Mouse (Mus musculus) hindbrain, postnatal 0 days (tissue): ENCODE results near the gene Dapk2. TPM values are rescaled to one million over a fixed set of nuclear protein-coding genes. Genes with fewer than 3 reads are reported as not detected.
A peak's percentile ranks its signal among the peaks of the same experiment; 100 is the strongest.

Source experiments
- ATAC-seq: fragments of 200-750 bp; cut with Nextera tagmentation; 2 replicates; pipeline ENCODE4 v1.8.0; 2017; ENCODE audit warnings: mild to moderate bottlenecking, moderate TSS enrichment, moderate library complexity
- DNase-seq: peaks from one replicate; pipeline ENCODE4 v3.0.0-alpha.2; 2015; ENCODE audit warnings: low spot score
- H3K27ac ChIP-seq: fragments of 300-500 bp; sonication (generic); 2 replicates; pipeline ENCODE4 v1.5.1; 2014; ENCODE audit warnings: mild to moderate bottlenecking
- H3K27me3 ChIP-seq: fragments of 300-500 bp; sonication (generic); 2 replicates; pipeline ENCODE4 v1.6.1; 2014; ENCODE audit warnings: low read length, mixed read lengths; ENCODE audit not compliant: insufficient read depth
- H3K36me3 ChIP-seq: fragments of 300-500 bp; sonication (generic); 2 replicates; pipeline ENCODE4 v1.6.1; 2014; ENCODE audit warnings: low read length, mixed read lengths; ENCODE audit not compliant: insufficient read depth
- H3K4me1 ChIP-seq: fragments of 300-500 bp; sonication (generic); 2 replicates; pipeline ENCODE4 v1.6.1; 2014; ENCODE audit warnings: antibody characterized with exemption, low read length, mixed read lengths; ENCODE audit not compliant: insufficient read depth
- H3K4me2 ChIP-seq: fragments of 300-500 bp; sonication (generic); 2 replicates; pipeline ENCODE4 v1.6.1; 2014; ENCODE audit warnings: low read depth, mild to moderate bottlenecking, low read length, moderate library complexity, mixed read lengths
- H3K4me3 ChIP-seq: fragments of 300-500 bp; sonication (generic); 2 replicates; pipeline ENCODE4 v1.5.1; 2014; ENCODE audit warnings: low read length
- H3K9ac ChIP-seq: fragments of 300-500 bp; sonication (generic); replicated peaks from 2 replicates; pipeline ENCODE4 v1.6.1; 2014; ENCODE audit warnings: mild to moderate bottlenecking, low read length, moderate library complexity, mixed read lengths
- H3K9me3 ChIP-seq: fragments of 300-500 bp; sonication (generic); 2 replicates; pipeline ENCODE4 v1.6.1; 2016; ENCODE audit warnings: low read length, mixed read lengths
- CTCF ChIP-seq: IDR thresholded peaks from 2 replicates; pipeline ENCODE4 v1.5.1; 2016; ENCODE audit warnings: antibody characterized with exemption, control low read depth, low read depth
- WGBS: fragments of 180-500 bp; shearing (Covaris S2); extraction: QIAGEN DNeasy Blood & Tissue Kit; methylation state at CpG from one replicate; pipeline ENCODE4 v1.1.7; 2014; 5-methylcytosine and 5-hydroxymethylcytosine counted together
- polyA plus RNA-seq: library from polyadenylated mRNA; unstranded; fragments of >200 nt; fragmentation: Nextera tagmentation; extraction: Ambion mirVana; gene quantifications from 2 replicates; pipeline ENCODE4 v1.2.1, GENCODE M21; 2015
- total RNA-seq: library from RNA; depleted of rRNA; stranded (reverse); fragments of >200 nt; gene quantifications from 2 replicates; pipeline ENCODE4 v1.2.3, GENCODE M21; 2014

Dapk2 gene
- total and polyA plus RNA-seq, 2 experiments from 2014 or later = 0.21 to 0.55 TPM

DNA sequence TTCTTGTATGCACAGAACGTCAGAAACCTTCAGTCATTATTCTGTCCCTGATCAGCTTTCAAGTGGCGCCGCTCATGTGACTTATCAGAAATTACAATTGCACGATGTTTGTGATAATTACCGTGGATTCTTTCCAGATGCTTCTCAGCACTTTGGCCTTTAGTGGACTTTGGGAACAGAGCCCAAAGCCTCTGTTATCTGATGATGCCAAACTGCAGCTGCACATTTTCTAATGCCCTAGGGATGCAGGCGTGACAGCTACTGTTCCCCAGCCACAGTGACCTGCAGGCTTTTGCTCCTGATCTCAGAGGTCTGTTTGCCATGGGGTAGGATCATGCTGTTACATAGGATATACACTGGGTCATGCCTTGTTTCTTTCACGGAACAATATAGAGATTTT, 127.9 kb downstream of the Dapk2 start:
- no peak overlapping the region for H3K4me2 ChIP-seq
- H3K9me3 ChIP-seq = no peaks in the 10 kb centered on the region
- TF ChIP-seq CTCF = no peak
- H3K36me3 ChIP-seq = no peaks in the 10 kb centered on the region
- H3K9ac ChIP-seq = no peak overlapping the region
- no peaks in the 10 kb centered on the region for H3K4me1 ChIP-seq
- H3K27me3 ChIP-seq = no peaks in the 10 kb centered on the region
- 44% methylated on average over 7 of the region's 7 CpGs for WGBS
- H3K4me3 ChIP-seq = no peak overlapping the region
- H3K27ac ChIP-seq = no peak overlapping the region
- DNase-seq (no peak), ATAC-seq (no peak)

GRCm38 (mm10) chr9:66290727-66291126, 132.7 kb downstream of the Dapk2 start:
- H3K27ac ChIP-seq = no peak overlapping the region
- no peaks in the 10 kb centered on the region for H3K9me3 ChIP-seq
- no peak overlapping the region for H3K9ac ChIP-seq
- WGBS = 82% methylated on average over 2 of the region's 2 CpGs
- DNase-seq = no peak
- no peak overlapping the region for H3K4me3 ChIP-seq
- no peak overlapping the region for H3K4me2 ChIP-seq
- no peak for TF ChIP-seq CTCF
- no peaks in the 10 kb centered on the region for H3K27me3 ChIP-seq
- H3K4me1 ChIP-seq = no peaks in the 10 kb centered on the region
- ATAC-seq = no peak
- H3K36me3 ChIP-seq = no peaks in the 10 kb centered on the region

GRCm38 (mm10) chr9:66293319-66293718, 135.3 kb downstream of the Dapk2 start:
- no peaks in the 10 kb centered on the region for H3K4me1 ChIP-seq
- 97% methylated on average over 2 of the region's 2 CpGs for WGBS
- ATAC-seq = no peak
- no peaks in the 10 kb centered on the region for H3K36me3 ChIP-seq
- H3K27me3 ChIP-seq = no peaks in the 10 kb centered on the region
- H3K9me3 ChIP-seq = no peaks in the 10 kb centered on the region
- TF ChIP-seq CTCF = no peak
- H3K4me3 ChIP-seq = no peak overlapping the region
- DNase-seq = no peak
- no peak overlapping the region for H3K4me2 ChIP-seq
- H3K27ac ChIP-seq = no peak overlapping the region
- no peak overlapping the region for H3K9ac ChIP-seq

- ATAC-seq (no peak), DNase-seq (no peak)
- no peak for TF ChIP-seq CTCF
- no peaks in the 10 kb centered on the region for H3K36me3 ChIP-seq
- no peaks in the 10 kb centered on the region for H3K27me3 ChIP-seq
- no peak overlapping the region for H3K4me3 ChIP-seq
- WGBS = 100% methylated on average over 1 of the region's 1 CpGs
- no peaks in the 10 kb centered on the region for H3K4me1 ChIP-seq
- H3K9ac ChIP-seq = no peak overlapping the region
- H3K9me3 ChIP-seq = no peaks in the 10 kb centered on the region
- H3K27ac ChIP-seq = no peak overlapping the region
- no peak overlapping the region for H3K4me2 ChIP-seq
Measured at GRCm38 (mm10) chr9:66294227-66294626, 136.2 kb downstream of the Dapk2 start.

- WGBS = 0% methylated on average over 3 of the region's 3 CpGs
- H3K27me3 ChIP-seq = no peaks in the 10 kb centered on the region
- no peak overlapping the region for H3K4me3 ChIP-seq
- no peak overlapping the region for H3K27ac ChIP-seq
- no peaks in the 10 kb centered on the region for H3K4me1 ChIP-seq
- H3K9me3 ChIP-seq = no peaks in the 10 kb centered on the region
- ATAC-seq (no peak), DNase-seq (peak; percentile 30)
- no peaks in the 10 kb centered on the region for H3K36me3 ChIP-seq
- no peak overlapping the region for H3K4me2 ChIP-seq
- TF ChIP-seq CTCF = no peak
- no peak overlapping the region for H3K9ac ChIP-seq
Measured at GRCm38 (mm10) chr9:66294980-66295410, 137.0 kb downstream of the Dapk2 start.

DNA sequence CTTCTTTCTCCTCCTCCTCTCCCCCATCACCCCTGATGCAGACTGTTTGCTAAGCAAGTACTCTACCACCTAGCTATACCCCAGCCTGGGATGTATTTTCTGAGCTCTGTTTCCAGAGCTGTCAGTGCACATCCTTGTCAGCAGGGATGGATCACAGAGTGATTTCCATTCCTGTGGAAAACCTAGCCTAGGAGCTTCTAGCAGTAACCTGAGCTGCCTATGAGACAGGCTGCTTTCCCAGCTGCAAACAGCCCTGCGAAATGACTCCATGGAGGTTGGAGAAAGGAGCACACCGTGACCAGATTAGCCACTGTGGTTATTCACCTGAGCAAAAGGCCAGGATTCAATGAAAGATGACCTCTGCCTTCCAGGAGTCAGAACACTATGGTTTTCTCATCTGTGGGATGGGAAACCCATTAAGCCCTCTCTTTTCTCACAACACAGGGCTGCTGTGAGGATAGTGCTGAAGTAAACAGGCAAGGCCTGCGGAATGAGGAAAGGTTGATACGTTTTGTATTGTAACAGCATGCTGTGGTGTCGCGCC, 137.6 kb downstream of the Dapk2 start:
- H3K27me3 ChIP-seq = no peaks in the 10 kb centered on the region
- ATAC-seq (no peak), DNase-seq (no peak)
- no peak overlapping the region for H3K4me2 ChIP-seq
- 75% methylated on average over 6 of the region's 6 CpGs for WGBS
- H3K9me3 ChIP-seq = no peaks in the 10 kb centered on the region
- no peak overlapping the region for H3K4me3 ChIP-seq
- no peak overlapping the region for H3K27ac ChIP-seq
- H3K36me3 ChIP-seq = no peaks in the 10 kb centered on the region
- H3K9ac ChIP-seq = no peak overlapping the region
- H3K4me1 ChIP-seq = no peaks in the 10 kb centered on the region
- no peak for TF ChIP-seq CTCF

DNA sequence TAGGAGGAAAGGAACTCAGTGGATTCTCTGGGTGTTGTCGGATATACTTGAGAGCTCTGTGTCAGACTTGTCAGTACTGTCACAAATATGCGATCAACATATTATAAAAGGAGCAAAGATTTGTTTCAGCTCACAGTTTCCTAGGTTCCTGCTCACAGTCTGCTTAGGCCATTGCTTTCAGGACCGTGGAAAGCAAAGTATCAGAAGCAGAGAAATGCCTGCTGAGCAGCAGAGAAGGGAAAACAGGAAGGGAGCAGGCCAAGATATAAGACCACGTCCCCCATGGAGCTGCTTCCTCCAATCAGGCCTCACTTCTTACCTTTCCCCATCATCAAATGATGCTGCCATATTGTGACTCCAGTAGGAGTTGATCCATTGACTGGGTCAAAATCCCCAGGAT, 140.8 kb downstream of the Dapk2 start:
- H3K4me2 ChIP-seq = no peak overlapping the region
- TF ChIP-seq CTCF = no peak
- no peaks in the 10 kb centered on the region for H3K36me3 ChIP-seq
- DNase-seq = no peak
- no peak overlapping the region for H3K4me3 ChIP-seq
- 85% methylated on average over 4 of the region's 4 CpGs for WGBS
- H3K4me1 ChIP-seq = no peaks in the 10 kb centered on the region
- no peaks in the 10 kb centered on the region for H3K9me3 ChIP-seq
- no peak overlapping the region for H3K27ac ChIP-seq
- no peak for ATAC-seq
- no peak overlapping the region for H3K9ac ChIP-seq
- no peaks in the 10 kb centered on the region for H3K27me3 ChIP-seq
